Mouse (Mus musculus) liver, postnatal 0 days (tissue): ENCODE results near the gene Armc3. TPM values are rescaled to one million over a fixed set of nuclear protein-coding genes. Genes with fewer than 3 reads are reported as not detected.

ENCODE experiments used
- ATAC-seq: fragments of 200-750 bp; cut with Nextera tagmentation; 2 replicates; pipeline ENCODE4 v1.8.0; 2017; ENCODE audit warnings: mild to moderate bottlenecking, moderate library complexity
- DNase-seq: peaks from one replicate; pipeline ENCODE4 v3.0.0-alpha.2; 2016
- H3K27ac ChIP-seq: fragments of 300-500 bp; sonication (generic); 2 replicates; pipeline ENCODE4 v1.5.1; 2014; ENCODE audit warnings: antibody characterized with exemption, moderate library complexity, mild to moderate bottlenecking, low read depth
- H3K27me3 ChIP-seq: fragments of 300-500 bp; sonication (generic); 2 replicates; pipeline ENCODE4 v1.6.1; 2014; ENCODE audit warnings: low read length, control low read depth, mixed read lengths; ENCODE audit not compliant: insufficient read depth
- H3K36me3 ChIP-seq: fragments of 300-500 bp; sonication (generic); replicated peaks from 2 replicates; pipeline ENCODE4 v1.6.1; 2014; ENCODE audit warnings: mild to moderate bottlenecking, control low read depth, low read length, moderate library complexity, mixed read lengths; ENCODE audit not compliant: insufficient read depth
- H3K4me1 ChIP-seq: fragments of 300-500 bp; sonication (generic); 2 replicates; pipeline ENCODE4 v1.6.1; 2014; ENCODE audit warnings: antibody characterized with exemption, mild to moderate bottlenecking, control low read depth; ENCODE audit not compliant: insufficient read depth
- H3K4me2 ChIP-seq: fragments of 300-500 bp; sonication (generic); 2 replicates; pipeline ENCODE4 v1.6.1; 2014; ENCODE audit warnings: low read depth, mild to moderate bottlenecking, low read length, moderate library complexity, mixed read lengths
- H3K4me3 ChIP-seq: fragments of 300-500 bp; sonication (generic); 2 replicates; pipeline ENCODE4 v1.5.1; 2014; ENCODE audit warnings: low read depth, low read length
- H3K9ac ChIP-seq: fragments of 300-500 bp; sonication (generic); replicated peaks from 2 replicates; pipeline ENCODE4 v1.6.1; 2014; ENCODE audit warnings: mild to moderate bottlenecking, moderate library complexity
- H3K9me3 ChIP-seq: fragments of 300-500 bp; sonication (generic); 2 replicates; pipeline ENCODE4 v1.6.1; 2016; ENCODE audit warnings: mild to moderate bottlenecking, control low read depth, low read length, mixed read lengths
- CTCF ChIP-seq: sonication (generic); IDR thresholded peaks from 2 replicates; pipeline ENCODE4 v1.5.1; 2016; ENCODE audit warnings: antibody characterized with exemption, low read depth
- EP300 ChIP-seq: IDR thresholded peaks from 2 replicates; pipeline ENCODE4 v1.6.1; 2016; ENCODE audit warnings: antibody characterized with exemption, low read depth, mild to moderate bottlenecking
- WGBS: fragments of 180-500 bp; shearing (Covaris S2); extraction: QIAGEN DNeasy Blood & Tissue Kit; methylation state at CpG from one replicate; pipeline ENCODE4 v1.1.7; 2014; ENCODE audit not compliant: insufficient replicate concordance; 5-methylcytosine and 5-hydroxymethylcytosine counted together
- polyA plus RNA-seq: library from polyadenylated mRNA; unstranded; fragments of >200 nt; fragmentation: Nextera tagmentation; extraction: Ambion mirVana; gene quantifications from 2 replicates; pipeline ENCODE4 v1.2.1, GENCODE M21; 2015

Gene Armc3
- polyA plus RNA-seq, 1 experiment from 2014 or later: 0.21 TPM

GRCm38 (mm10) chr2:19267396-19267795, 68.3 kb downstream of the Armc3 start:
- ATAC-seq (no peak), DNase-seq (no peak)
- Histone ChIP-seq H3K27ac (no peak overlapping the region), H3K4me2 (no peak overlapping the region), H3K36me3 (no peaks in the 10 kb centered on the region), H3K9ac (no peak overlapping the region), H3K9me3 (no peaks in the 10 kb centered on the region), H3K27me3 (no peaks in the 10 kb centered on the region), H3K4me1 (no peaks in the 10 kb centered on the region), H3K4me3 (no peak overlapping the region)
- 60% methylated on average over 2 of the region's 2 CpGs for WGBS
- TF ChIP-seq EP300 (no peak), CTCF (no peak)

- Histone ChIP-seq H3K4me2 (no peak overlapping the region), H3K36me3 (no peaks in the 10 kb centered on the region), H3K27ac (no peak overlapping the region), H3K27me3 (no peaks in the 10 kb centered on the region), H3K4me1 (no peaks in the 10 kb centered on the region), H3K9me3 (no peaks in the 10 kb centered on the region), H3K4me3 (no peak overlapping the region), H3K9ac (no peak overlapping the region)
- WGBS: 46% methylated on average over 5 of the region's 5 CpGs
- DNase-seq (no peak), ATAC-seq (no peak)
- TF ChIP-seq EP300: no peak
- peak; percentile 37; the same call in 1 of the 2 replicates for TF ChIP-seq CTCF
These were observed 70.9 kb downstream of the Armc3 start for GRCm38 (mm10) chr2:19269955-19270354.

GRCm38 (mm10) chr2:19270709-19271120, 71.6 kb downstream of the Armc3 start:
- Histone ChIP-seq H3K4me3 (no peak overlapping the region), H3K9ac (no peak overlapping the region), H3K4me1 (no peaks in the 10 kb centered on the region), H3K36me3 (no peaks in the 10 kb centered on the region), H3K27me3 (no peaks in the 10 kb centered on the region), H3K4me2 (no peak overlapping the region), H3K9me3 (no peaks in the 10 kb centered on the region), H3K27ac (no peak overlapping the region)
- DNase-seq (no peak), ATAC-seq (no peak)
- 46% methylated on average over 9 of the region's 9 CpGs for WGBS
- no peak for TF ChIP-seq CTCF
- TF ChIP-seq EP300: no peak

GRCm38 (mm10) chr2:19274583-19274982, 75.5 kb downstream of the Armc3 start:
- Histone ChIP-seq H3K9me3 (no peaks in the 10 kb centered on the region), H3K4me1 (peaks cover 3% of the 10 kb centered on the region; the same call in 1 of the 2 replicates), H3K27ac (no peak overlapping the region), H3K4me3 (no peak overlapping the region), H3K4me2 (no peak overlapping the region), H3K27me3 (no peaks in the 10 kb centered on the region), H3K36me3 (no peaks in the 10 kb centered on the region), H3K9ac (no peak overlapping the region)
- ATAC-seq (no peak), DNase-seq (no peak)
- TF ChIP-seq EP300: no peak
- peak; percentile 11; the same call in 1 of the 2 replicates for TF ChIP-seq CTCF
- 59% methylated on average over 2 of the region's 2 CpGs for WGBS

- TF ChIP-seq EP300 (no peak), CTCF (peak; percentile 92)
- 7% methylated on average over 25 of the region's 25 CpGs for WGBS
- Histone ChIP-seq H3K9me3 (no peaks in the 10 kb centered on the region), H3K4me3 (peak overlapping the region; percentile 49), H3K27me3 (no peaks in the 10 kb centered on the region), H3K4me1 (peaks cover 3% of the 10 kb centered on the region; the same call in 1 of the 2 replicates), H3K27ac (peak overlapping the region; percentile 18; the same call in 1 of the 2 replicates), H3K36me3 (no peaks in the 10 kb centered on the region), H3K4me2 (peak overlapping the region; percentile 82), H3K9ac (peak overlapping the region; percentile 64)
- DNase-seq: peak; percentile 79
- ATAC-seq: peak; percentile 65
These were observed 76.8 kb downstream of the Armc3 start for GRCm38 (mm10) chr2:19275602-19276539.

- no peak for TF ChIP-seq CTCF
- no peak for TF ChIP-seq EP300
- no peak overlapping the region for H3K9ac ChIP-seq
- DNase-seq (no peak), ATAC-seq (no peak)
- H3K36me3 ChIP-seq: no peaks in the 10 kb centered on the region
- H3K4me3 ChIP-seq: no peak overlapping the region
- H3K4me2 ChIP-seq: no peak overlapping the region
- H3K27me3 ChIP-seq: no peaks in the 10 kb centered on the region
- H3K4me1 ChIP-seq: peaks cover 3% of the 10 kb centered on the region; the same call in 1 of the 2 replicates
- no peak overlapping the region for H3K27ac ChIP-seq
- no peaks in the 10 kb centered on the region for H3K9me3 ChIP-seq
- WGBS: 75% methylated on average over 11 of the region's 11 CpGs
These were observed 81.2 kb downstream of the Armc3 start for GRCm38 (mm10) chr2:19280331-19280730.
